Mouse (Mus musculus): ENCODE results near the gene Gm7029. TPM values are rescaled to one million over a fixed set of nuclear protein-coding genes. Genes with fewer than 3 reads are reported as not detected.
"Not testable (repeated sequence)": the region's sequence is repeated elsewhere in the genome, so short reads cannot be mapped to it uniquely, and the experiment has no call there.

Gene Gm7029
- total RNA-seq, 4 experiments from 2014 or later, result not detected

DNA sequence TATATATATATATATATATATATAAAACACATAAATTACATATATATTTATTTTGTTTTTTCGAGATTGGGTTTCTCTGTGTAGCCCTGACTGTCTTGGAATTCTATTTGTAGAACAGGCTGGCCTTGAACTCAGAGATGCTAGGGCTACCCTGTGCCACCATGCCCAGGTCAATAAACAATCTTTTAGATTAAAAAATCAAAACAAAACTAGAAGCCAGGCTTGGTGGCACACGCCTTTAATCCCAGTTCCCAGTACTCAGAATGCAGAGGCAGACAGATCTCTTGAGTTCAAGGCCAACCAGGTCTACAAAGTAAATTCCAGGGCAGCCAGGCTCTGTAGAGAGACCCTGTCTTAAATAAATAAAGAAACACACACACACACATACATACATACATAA, 17.7 kb downstream of the Gm7029 start:
- DNase-seq (ENCODE audit: low spot score in 2 of 2), result no peak

DNA sequence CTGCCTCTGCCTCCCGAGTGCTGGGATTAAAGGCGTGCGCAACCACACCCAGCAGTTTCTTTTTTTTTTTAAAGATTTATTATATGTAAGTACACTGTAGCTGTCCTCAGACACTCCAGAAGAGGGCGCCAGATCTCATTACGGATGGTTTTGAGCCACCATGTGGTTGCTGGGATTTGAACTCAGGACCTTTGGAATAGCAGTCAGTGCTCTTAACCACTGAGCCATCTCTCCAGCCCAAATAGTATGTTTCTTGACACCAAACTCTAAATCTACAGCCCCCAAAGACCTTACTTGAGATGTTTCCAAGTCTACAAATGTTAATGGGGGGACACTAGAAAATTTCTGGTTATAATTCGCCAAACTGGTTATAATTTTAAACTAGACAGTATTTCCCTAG, 18.3 kb downstream of the Gm7029 start:
- not testable (repeated sequence) for DNase-seq (ENCODE audit: low spot score in 2 of 2)

DNA sequence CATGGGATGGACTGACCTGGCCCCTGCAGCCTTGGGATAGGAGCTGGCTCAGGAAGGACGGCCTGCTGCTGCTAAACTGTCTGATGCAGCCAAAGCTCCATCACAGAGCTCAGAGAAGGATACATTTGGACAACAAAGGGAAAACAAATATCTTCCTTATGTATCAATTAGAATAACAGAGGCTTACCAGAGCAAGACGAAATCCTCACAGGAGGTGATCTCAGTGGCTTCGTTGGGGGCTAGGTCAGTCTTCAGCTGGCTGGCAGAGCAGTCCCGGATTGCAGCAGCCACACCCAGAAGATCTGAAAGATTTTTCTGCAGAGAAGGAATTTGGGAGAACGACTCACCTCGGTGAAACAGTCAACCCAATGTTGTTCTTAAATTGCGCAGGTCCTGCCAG, 18.8 kb downstream of the Gm7029 start:
- no peak for DNase-seq (ENCODE audit: low spot score in 2 of 2)

DNA sequence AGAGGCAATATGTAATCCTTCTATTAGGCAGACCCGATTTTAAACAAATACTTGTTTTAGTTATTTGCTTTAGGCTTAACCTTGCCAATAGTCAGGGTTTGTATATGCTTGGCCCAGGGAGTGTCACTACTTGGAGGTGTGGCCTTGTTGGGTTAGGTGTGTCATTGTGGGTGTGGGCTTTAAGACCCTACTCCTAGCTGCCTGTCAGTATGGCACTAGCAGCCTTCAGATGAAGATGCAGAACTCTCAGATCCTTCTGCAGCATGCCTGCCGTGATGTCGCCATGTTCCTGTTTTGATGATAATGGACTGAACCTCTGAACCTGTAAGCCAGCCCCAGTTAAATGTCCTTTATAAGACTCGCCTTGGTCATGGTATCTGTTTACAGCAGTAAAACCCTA, 19.4 kb downstream of the Gm7029 start:
- DNase-seq (ENCODE audit: low spot score in 2 of 2), result not testable (repeated sequence)

DNA sequence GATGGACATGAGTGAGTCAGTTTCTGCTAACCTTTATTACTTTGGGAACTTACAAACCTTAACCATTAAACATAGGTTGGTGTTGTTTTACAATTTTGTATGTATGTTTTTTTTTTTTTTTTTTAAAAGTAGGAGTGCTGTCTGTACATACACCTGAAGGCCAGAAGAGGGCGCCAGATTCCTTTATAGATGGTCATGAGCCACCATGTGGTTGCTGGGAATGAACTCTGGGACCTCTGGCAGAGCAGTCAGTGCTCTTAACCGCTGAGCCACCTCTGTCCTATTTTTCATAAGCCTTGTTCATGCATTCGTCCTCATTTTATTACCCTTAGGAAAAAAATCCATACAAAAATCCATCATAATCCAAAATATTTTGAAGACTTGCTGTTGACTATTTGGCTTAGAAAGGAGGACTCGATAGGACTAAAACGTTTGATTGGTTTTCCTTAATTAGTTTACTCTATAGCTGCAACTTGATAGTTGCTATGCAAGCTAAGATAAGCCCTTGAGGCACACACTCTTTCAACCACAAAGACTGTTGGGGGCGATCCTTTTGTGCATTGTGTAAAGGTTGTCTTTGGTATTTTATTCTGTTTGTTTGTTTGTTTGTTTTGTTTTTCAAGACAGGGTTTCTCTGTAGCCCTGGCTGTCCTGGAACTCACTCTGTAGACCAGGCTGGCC, 23.6 kb downstream of the Gm7029 start:
- no peak for DNase-seq (ENCODE audit: low spot score in 2 of 2)

DNA sequence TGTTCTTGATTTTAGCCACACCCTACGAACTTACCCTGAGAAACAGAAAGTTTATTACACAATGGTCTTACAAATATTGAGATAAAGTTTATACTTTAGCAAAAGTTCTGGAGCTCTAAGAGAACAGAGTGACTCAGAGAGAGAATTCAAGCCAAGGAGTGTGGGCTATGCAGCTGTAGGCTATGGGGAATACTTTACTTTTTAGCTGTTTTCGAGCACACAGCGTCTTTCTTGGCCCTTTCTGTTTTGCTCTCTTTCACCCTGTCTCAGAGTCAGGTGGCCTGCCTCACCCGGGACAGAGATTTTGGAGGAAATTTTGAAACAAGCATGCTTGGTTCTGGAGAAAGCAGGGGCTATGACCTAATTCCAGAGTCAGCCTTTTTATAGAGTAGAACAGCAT, 24.6 kb downstream of the Gm7029 start:
- not testable (repeated sequence) for DNase-seq (ENCODE audit: low spot score in 2 of 2)

DNA sequence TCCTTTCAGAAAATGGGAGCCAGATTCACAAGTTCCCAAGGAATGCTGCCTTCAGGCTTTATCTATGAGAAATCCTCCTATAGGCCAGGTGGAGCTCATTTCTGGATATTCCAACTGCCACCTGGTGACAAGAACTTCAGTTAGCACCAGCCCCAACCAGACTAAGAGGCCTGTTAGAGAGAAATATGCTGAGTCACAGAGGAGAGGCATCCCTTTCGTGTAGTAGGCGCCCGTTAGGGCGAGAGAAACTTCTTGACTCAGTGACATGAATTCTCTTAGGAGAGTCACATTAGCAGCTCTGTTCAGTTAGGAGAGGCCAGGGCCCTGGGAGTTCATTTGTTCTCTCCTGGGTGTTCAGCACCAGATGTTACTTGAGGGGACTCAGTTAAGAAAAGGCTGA, 26.0 kb downstream of the Gm7029 start:
- DNase-seq (ENCODE audit: low spot score in 2 of 2), result no peak

DNA sequence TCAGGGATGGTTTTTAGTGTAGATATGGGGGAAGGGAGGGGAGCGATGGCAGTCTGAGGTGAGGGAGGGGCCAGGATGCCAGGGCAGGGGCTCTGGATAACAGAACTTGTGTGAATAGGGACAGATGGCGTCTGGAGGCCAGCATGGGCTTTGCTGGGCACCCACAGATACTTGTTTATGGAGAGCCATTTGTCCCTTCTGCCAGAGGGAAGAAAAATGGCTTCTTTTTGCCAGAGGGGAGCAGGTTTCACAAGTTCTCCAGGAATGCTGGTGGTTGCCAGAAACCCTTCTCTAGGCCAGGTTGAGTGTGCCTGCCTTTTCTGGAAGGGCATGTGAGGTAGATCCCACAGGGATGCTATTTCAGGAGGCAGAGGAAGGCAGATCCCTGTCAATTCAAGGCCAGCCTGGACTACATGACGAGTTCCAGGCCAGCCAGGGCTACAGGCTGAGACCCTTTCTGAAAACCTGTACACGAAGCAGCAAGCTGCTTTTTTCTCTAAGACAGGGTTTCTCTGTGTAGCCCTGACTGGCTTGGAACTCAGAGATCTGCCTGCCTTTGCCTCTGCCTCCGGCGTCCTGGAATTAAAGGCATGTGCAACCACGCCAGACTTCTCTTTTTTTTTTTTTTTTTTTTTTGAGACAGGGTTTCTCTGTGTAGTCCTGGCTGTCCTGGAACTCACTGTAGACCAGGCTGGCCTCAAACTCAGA, 26.8 kb downstream of the Gm7029 start:
- DNase-seq (ENCODE audit: low spot score in 2 of 2), result no peak

DNA sequence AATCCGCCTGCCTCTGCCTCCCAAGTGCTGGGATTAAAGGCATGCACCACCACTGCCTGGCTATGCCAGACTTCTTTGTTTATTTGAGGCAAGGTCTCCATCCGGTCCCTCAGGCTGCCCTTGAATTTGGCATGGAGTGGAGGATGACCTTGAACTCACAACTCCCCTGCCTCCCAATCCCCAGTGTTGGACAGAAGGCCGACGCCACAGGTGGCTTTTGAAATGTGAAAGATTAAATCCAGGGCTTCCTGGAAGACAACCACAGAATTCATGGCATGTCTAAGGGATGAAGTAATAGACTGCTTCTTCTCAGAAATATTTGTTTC, 27.3 kb downstream of the Gm7029 start:
- DNase-seq (ENCODE audit: low spot score in 2 of 2), result no peak

DNA sequence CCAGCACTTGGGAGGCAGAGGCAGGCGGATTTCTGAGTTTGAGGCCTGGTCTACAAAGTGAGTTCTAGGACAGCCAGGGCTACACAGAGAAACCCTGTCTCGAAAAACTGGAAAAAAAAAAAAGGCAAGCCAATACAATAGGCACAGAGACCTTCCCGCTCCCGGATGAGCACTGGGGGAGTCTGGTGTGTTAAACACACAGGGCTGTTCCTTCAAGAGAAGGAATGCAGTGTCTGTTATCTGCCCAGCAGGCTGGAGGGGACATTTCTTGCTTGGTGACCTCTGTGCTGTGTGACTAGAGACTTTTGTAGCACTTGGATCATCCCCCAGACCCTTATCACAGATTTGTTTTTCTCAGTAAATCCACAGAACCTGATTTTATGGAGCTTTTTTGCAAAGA, 28.0 kb downstream of the Gm7029 start:
- DNase-seq (ENCODE audit: low spot score in 2 of 2), result no peak

DNA sequence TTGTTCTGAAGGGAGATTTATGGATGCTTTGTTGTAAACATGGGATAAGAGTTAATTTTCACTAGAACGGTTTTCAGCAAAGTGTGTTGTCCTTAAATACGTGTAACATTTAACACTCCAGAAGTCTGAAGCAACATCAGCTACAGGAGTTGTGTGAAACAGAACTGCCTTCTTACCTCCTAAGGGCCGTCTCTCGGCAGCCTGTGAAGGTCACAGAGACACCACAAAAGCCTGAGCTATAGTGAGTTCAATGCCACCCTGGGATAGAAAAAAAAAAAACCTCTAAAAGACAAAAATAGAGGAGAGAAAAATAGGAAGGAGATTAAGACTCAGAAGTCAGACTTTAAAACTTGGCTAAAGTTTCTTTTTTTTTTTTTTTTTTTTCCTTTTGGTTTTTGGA, 28.4 kb downstream of the Gm7029 start:
- DNase-seq (ENCODE audit: low spot score in 2 of 2), result no peak

DNA sequence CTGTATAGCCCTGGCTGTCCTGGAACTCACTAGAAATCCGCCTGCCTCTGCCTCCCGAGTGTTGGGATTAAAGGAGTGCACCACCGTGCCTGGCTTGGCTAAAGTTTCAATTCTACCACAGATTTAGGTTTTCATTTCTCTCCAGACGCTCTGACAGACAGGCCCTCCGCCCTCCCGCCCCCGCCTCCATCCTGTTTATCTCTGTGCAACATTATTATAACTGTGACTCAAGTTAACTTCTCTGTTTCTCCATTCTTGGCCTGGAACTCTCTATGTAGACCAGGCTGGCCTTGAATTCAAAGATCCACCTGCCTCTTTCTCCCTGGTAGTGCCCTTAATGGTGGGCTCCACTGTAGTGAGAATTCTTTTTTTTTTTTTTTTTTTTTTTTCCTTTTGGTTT, 28.9 kb downstream of the Gm7029 start:
- no peak for DNase-seq (ENCODE audit: low spot score in 2 of 2)

DNA sequence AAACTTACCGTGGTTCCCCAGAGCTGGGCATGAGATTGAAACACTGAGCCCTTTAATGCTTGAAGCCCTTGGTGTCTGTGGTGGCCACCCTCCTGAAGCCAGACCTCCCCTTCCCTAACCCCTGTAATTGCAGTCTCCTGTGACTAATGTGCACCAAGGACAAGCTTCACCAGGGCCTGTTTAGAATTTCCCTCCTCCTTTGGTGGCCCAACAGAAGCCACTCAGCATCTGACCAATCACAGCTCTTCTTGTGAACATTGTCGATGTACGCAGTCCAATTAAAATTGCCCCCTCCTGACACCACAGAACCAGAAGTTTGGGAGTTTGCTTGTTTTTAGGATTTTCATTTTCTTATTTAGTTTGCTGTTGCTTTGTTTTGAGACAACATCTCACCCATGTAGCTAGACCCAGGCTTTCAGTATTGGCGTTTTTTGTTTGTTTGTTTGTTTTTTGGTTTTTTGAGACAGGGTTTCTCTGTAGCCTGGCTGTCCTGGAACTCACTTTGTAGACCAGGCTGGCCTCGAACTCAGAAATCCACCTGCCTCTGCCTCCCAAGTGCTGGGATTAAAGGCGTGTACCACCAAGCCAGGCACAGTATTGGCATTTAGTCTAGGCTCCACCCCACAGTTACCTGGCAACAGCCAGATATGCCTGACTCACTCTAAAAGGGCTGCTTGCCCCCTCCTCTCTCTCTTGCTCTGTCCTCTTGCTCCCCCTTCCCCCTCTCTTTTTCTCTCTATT, 30.4 kb downstream of the Gm7029 start:
- not testable (repeated sequence) for DNase-seq (ENCODE audit: low spot score in 2 of 2)

DNA sequence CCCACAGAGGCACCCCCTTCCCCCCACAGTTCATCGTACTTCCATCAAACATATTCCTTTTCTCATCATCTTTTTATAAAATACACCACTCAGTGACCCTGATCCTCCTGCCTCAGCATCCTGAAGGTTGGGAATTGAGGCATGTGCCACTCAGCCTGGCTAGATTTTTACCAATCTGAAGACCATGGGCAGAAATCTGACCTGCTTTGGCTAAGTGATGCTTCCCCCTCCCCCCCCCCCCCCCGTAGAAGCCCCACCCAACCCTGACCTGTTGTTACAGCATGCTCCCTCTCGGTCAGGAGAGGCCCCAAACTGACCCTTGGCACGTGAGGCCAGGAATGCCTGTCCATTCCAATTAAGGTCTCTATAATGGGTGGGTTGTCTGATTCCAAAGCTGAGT, 31.2 kb downstream of the Gm7029 start, which contains the start of gene Platr17:
Gene Platr17, plus strand, starts transcription at position 301 of the 400 bp plus-strand sequence.
- DNase-seq (ENCODE audit: low spot score in 2 of 2), result not testable (repeated sequence)

DNA sequence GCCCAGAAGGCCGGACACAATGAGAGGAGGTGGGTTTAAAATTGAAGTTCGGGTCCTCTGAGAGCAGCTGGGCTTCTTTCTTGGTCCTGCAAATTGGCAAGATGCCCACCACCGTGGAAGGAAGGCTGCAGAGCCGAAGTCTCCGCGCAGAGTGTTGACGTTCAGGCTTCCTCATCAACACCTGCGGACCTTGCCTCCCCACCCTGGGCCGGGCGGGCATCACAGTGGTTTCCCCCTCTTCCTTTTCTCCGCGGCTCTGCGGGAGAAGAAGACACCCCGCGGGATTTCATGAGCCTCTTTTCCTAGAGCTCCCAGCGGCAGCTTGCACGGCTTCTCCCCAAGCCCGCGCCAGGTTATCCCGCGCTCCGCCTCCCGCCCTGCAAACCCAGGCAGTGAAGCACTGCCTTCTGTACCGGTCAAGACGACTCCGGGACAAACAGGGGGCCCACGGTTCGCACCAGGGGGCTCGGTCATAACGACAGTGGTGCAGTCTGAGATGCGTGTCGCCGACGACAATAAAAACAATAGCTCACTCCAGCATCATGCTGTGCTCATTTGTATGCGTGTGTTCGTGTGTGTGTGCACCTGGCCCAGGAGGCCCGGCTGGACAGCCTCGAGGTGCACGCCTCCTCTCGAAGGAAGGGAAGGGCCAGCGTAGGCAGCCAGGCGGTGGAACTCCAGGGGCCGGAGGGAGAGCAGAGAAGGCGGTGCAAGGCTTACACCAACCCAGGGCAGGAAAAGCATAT, 34.9 kb downstream of the Gm7029 start:
- DNase-seq (ENCODE audit: low spot score in 2 of 2), result no peak

DNA sequence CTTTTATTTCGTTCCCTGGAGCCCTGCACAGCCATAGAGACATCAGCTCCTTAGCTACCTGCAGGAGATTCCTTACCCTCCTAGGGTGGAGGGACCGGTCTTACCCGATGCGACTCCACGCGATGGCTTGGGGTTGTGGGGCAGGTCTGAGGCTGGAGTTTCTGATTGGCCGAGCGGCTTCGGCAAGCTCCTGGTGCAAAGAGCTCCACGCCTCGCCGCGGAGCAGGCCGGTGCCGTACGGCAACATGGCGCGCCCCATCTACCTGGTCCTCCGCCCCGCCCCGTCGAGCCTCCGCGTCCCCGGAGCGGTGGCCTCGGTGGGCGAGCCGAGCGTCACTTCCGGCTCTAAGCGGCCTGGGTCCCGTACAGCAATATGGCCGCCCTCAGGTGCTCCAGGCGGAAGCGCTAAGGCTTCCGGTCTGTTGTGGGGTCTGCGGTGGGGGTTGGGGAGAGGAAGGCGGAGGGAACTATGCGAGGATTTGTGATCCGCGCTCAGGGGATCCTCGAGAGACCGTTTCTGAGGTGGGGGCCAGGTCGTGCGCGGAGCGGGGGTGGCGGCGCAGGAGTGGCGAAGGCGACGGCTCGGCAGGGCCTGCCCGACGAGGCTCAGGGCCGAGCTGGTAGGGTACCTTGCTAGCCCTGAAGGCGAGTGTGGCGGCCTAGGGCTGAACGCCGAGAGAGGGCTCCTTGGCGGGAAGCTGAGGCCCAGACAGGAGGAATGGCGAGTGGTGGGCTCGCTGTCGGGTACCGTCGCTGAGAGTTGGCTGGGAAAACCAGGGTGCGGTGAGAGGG, 35.6 kb downstream of the Gm7029 start, which contains the start of gene Daxx:
Gene Daxx, plus strand, starts transcription at position 338 of the 792 bp plus-strand sequence.
- DNase-seq (ENCODE audit: low spot score in 2 of 2), result peak; percentile 97 to 98

DNA sequence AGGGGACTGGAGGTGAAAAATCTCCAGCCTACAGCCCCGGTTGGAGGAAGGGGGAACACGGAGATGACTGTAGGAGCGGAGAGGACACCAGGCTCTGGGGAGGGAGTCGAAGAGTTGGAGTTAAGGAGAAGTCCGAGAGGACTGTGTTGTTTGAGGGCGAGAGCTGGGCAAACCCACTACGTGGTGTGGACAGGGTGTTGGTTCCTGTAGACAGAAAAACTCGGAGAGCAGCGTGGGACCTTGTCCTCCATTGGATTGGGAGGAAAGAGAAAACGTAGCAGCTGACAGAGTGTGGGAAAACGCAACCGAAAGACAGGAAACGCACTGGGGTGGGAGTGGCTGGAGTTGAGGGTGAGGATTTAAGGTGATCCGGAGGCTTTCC, 36.2 kb downstream of the Gm7029 start:
- DNase-seq (ENCODE audit: low spot score in 2 of 2), result no peak

DNA sequence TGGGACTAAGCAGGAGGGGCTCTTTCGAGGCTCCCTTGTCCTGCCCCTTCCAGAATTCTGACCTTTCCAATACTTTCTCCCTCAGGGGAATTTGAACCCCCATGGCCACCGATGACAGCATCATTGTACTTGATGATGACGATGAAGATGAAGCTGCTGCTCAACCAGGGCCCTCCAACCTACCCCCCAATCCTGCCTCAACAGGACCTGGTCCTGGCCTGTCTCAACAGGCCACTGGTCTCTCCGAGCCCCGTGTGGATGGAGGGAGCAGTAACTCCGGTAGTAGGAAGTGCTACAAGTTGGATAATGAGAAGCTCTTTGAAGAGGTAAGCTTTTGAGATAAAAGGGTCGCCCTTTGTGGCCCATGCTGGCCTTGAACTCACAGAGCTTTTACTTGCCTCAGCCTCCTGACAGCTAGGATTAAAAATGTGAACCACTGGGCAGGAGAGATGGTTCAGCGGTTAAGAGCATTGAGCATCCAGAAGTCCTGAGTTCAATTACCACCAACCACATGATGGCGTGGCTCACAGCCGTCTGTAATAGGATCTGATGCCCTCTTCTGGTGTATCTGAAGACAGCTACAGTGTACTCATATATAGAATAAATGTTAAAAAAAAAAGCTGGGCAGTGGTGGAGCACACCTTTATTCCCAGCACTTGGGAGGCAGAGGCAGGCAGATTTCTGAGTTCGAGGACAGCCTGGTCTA, 36.9 kb downstream of the Gm7029 start:
- no peak for DNase-seq (ENCODE audit: low spot score in 2 of 2)

DNA sequence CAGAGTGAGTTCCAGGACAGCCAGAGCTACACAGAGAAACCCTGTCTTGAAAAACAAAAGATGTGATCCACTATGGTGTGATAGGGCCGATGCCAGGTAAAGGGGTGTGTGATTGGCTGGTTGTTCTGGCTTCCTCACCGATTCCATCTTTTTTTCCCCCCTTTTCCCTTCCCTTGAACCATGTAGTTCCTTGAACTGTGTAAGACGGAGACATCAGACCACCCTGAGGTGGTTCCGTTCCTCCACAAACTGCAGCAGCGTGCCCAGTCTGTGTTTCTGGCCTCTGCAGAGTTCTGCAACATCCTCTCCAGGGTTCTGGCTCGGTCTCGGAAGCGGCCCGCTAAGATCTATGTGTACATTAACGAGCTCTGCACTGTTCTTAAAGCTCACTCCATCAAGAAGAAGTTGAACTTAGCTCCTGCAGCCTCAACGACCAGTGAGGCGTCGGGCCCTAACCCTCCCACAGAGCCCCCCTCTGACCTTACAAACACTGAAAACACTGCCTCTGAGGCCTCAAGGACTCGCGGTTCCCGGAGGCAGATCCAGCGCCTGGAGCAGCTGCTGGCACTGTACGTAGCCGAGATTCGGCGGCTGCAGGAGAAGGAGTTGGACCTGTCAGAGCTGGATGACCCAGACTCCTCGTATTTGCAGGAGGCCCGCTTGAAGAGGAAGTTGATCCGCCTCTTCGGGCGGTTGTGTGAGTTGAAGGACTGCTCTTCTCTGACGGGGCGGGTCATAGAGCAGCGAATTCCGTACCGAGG, 37.6 kb downstream of the Gm7029 start:
- DNase-seq (ENCODE audit: low spot score in 2 of 2), result no peak

Measured in layer of hippocampus, adult 8-10 months (tissue).